Mouse (Mus musculus): ENCODE data around the gene Smim4. TPM values are rescaled to one million over a fixed set of nuclear protein-coding genes. Genes with fewer than 3 reads are reported as not detected.

The Smim4 gene
- total RNA-seq, 2 experiments from 2014 or later: 27.3 to 28.2 TPM

Other genes starting within 250 kb of the Smim4 start
- gene Mustn1, start 249.8 kb downstream of the Smim4 start, total RNA-seq (2021): 1 to 10 TPM; 3.9 to 5.1 TPM
- gene Itih4, start 242.5 kb downstream of the Smim4 start, total RNA-seq (2021): not detected
- 10 to 100 TPM in 1 of 2 experiments, 1 to 10 TPM in 1; 8.1 to 12.0 TPM for gene Itih3, start 205.2 kb downstream of the Smim4 start, total RNA-seq (2021)
- not detected for gene Itih1, start 185.7 kb downstream of the Smim4 start, total RNA-seq (2021)
- gene Nek4, start 177.6 kb downstream of the Smim4 start, total RNA-seq (2021): 10 to 100 TPM; 14.0 to 14.1 TPM
- 10 to 100 TPM; 27.2 to 30.7 TPM for gene Glt8d1, start 127.6 kb downstream of the Smim4 start, total RNA-seq (2021)
- 100 to 1,000 TPM; 171 to 175 TPM for gene Spcs1, start 127.3 kb downstream of the Smim4 start, total RNA-seq (2021)
- gene Pbrm1, start 109.8 kb downstream of the Smim4 start, total RNA-seq (2021): 10 to 100 TPM; 50.7 to 53.6 TPM
- gene Gnl3, start 109.8 kb downstream of the Smim4 start, total RNA-seq (2021): 10 to 100 TPM; 44.4 to 45.4 TPM
- 1 to 10 TPM; 5.7 to 6.4 TPM for gene Nt5dc2, start 2.1 kb upstream of the Smim4 start, total RNA-seq (2021)
- gene Stab1, start 39.7 kb upstream of the Smim4 start, total RNA-seq (2021): 10 to 100 TPM; 26.8 to 31.4 TPM
- gene Tnnc1, start 79.4 kb upstream of the Smim4 start, total RNA-seq (2021): 10 to 100 TPM; 25.5 to 36.3 TPM
- gene Nisch, start 88.0 kb upstream of the Smim4 start, total RNA-seq (2021): 100 to 1,000 TPM; 393 to 408 TPM
- gene Sema3g, start 88.9 kb upstream of the Smim4 start, total RNA-seq (2021): 1 to 10 TPM; 4.8 to 5.8 TPM
- 1 to 10 TPM; 3.5 to 4.2 TPM for gene Phf7, start 122.4 kb upstream of the Smim4 start, total RNA-seq (2021)
- 100 to 1,000 TPM; 132 to 133 TPM for gene Bap1, start 122.5 kb upstream of the Smim4 start, total RNA-seq (2021)
- gene Dnah1, start 194.9 kb upstream of the Smim4 start, total RNA-seq (2021): 1 to 10 TPM; 2.0 to 3.0 TPM
- 10 to 100 TPM; 34.3 to 36.7 TPM for gene Capn7, start 207.7 kb upstream of the Smim4 start, total RNA-seq (2021)